Comparison of ENCODE assay signal across 7 mouse cellular contexts in genomic region chr14:103650413-103651101, GRCm38 (mm10). TPM values are rescaled to one million over a fixed set of nuclear protein-coding genes. Genes with fewer than 3 reads are reported as not detected.
A peak's percentile ranks its signal among the peaks of the same experiment; 100 is the strongest.
DNase-seq lines count a peak whose midpoint lies in the region; ATAC-seq and TF ChIP-seq lines count a peak whose summit lies in the region.

No protein-coding gene starts in this region.

- DNase-seq in adrenal gland, adult 18-20 months (ENCODE audit: low spot score in 2 of 2): peak; percentile 28 to 35
- peak; percentile 88 to 90 for DNase-seq in cerebellum, postnatal 14 days
- DNase-seq in gastrocnemius, postnatal 25 days: peak; percentile 43
- peak; percentile 70 for DNase-seq in kidney, adult 18-20 months
- DNase-seq in limb, embryonic 14.5 days (ENCODE audit: low spot score): peak; percentile 44
- DNase-seq in midbrain, embryonic 14.5 days: peak; percentile 86
- peak; percentile 26 for DNase-seq in spleen, adult 12 weeks (ENCODE audit: low spot score)

- peak; percentile 64 for ATAC-seq in limb, embryonic 14.5 days (ENCODE audit: low FRiP score, low read depth)
- ATAC-seq in midbrain, embryonic 14.5 days (ENCODE audit: low FRiP score, low TSS enrichment): peak; percentile 79

- peaks cover 3% of the 10 kb centered on the region; the same call in 1 of the 2 replicates for H3K4me1 ChIP-seq in limb, embryonic 14.5 days (ENCODE audit: control insufficient read depth, insufficient read depth, low read length)
- peaks cover 53% of the 10 kb centered on the region for H3K4me1 ChIP-seq in midbrain, embryonic 14.5 days (ENCODE audit: control insufficient read depth, insufficient read depth, low read length)

- peak overlapping the region; percentile 98 for H3K4me2 ChIP-seq in limb, embryonic 14.5 days (replicated peaks; ENCODE audit: low read depth, low read length, severe bottlenecking)
- H3K4me2 ChIP-seq in midbrain, embryonic 14.5 days (ENCODE audit: low read length): peak overlapping the region; percentile 73

- peak overlapping the region; percentile 48; the same call in 1 of the 2 replicates for H3K27ac ChIP-seq in limb, embryonic 14.5 days (replicated peaks; ENCODE audit: low read depth, low read length)
- peak overlapping the region; percentile 99 for H3K27ac ChIP-seq in midbrain, embryonic 14.5 days (replicated peaks; ENCODE audit: low read depth, low read length)

- TF ChIP-seq POLR2A in limb, embryonic 14.5 days (IDR thresholded peaks at IDR 0.05; ENCODE audit: borderline replicate concordance, extremely low read depth, insufficient read depth, insufficient read length): no peak

- H3K27me3 ChIP-seq in limb, embryonic 14.5 days (ENCODE audit: control insufficient read depth, insufficient read depth, low read length): peaks cover 10% of the 10 kb centered on the region; the same call in 1 of the 2 replicates
- H3K27me3 ChIP-seq in midbrain, embryonic 14.5 days (ENCODE audit: control insufficient read depth, insufficient read depth, low read length): no peaks in the 10 kb centered on the region

- peak overlapping the region; percentile 57 for H3K9ac ChIP-seq in limb, embryonic 14.5 days (ENCODE audit: low read depth, low read length, severe bottlenecking)
- H3K9ac ChIP-seq in midbrain, embryonic 14.5 days (replicated peaks; ENCODE audit: low read length): peak overlapping the region; percentile 99

- WGBS in limb, embryonic 14.5 days: 0% methylated on average over 34 of the region's 67 CpGs
- under 1% methylated on average over 55 of the region's 67 CpGs for WGBS in midbrain, embryonic 14.5 days

- H3K9me3 ChIP-seq in limb, embryonic 14.5 days (ENCODE audit: control insufficient read depth, low read length): no peaks in the 10 kb centered on the region
- no peaks in the 10 kb centered on the region for H3K9me3 ChIP-seq in midbrain, embryonic 14.5 days (ENCODE audit: control insufficient read depth, low read length)

- H3K36me3 ChIP-seq in limb, embryonic 14.5 days (ENCODE audit: control insufficient read depth, insufficient read depth, low read length): no peaks in the 10 kb centered on the region
- no peaks in the 10 kb centered on the region for H3K36me3 ChIP-seq in midbrain, embryonic 14.5 days (ENCODE audit: control insufficient read depth, insufficient read depth, low read length)

- H3K4me3 ChIP-seq in limb, embryonic 14.5 days (replicated peaks; ENCODE audit: low read length): peak overlapping the region; percentile 70
- peak overlapping the region; percentile 97 for H3K4me3 ChIP-seq in midbrain, embryonic 14.5 days (replicated peaks; ENCODE audit: low read depth, low read length)

RNA-seq across cellular contexts. Expression of gene Slain1, which starts 0.5 kb away (rescaled TPM):
- total RNA-seq in adrenal gland, adult 18-20 months (2021): 1 to 10 TPM; 1.2 to 1.4 TPM
- not detected for total RNA-seq in gastrocnemius, postnatal 25 days (2021)
- polyA plus RNA-seq in limb, embryonic 14.5 days (2012; rRNA removed): 4.4 and 4.6 TPM in 2 replicates
- 1.8 and 2.0 TPM in 2 replicates for polyA plus RNA-seq in limb, embryonic 14.5 days (2014; fragmentation: Nextera tagmentation; extraction: Ambion mirVana)
- polyA plus RNA-seq in midbrain, embryonic 14.5 days (2014; fragmentation: Nextera tagmentation; extraction: Ambion mirVana): 30.8 and 33.1 TPM in 2 replicates

Comparison
In these comparisons a context has a peak if more than half of its experiments do, and no peak if none do; other contexts are left out.
1. Peak in every context shown above with its lines: DNase-seq, ATAC-seq, H3K4me3 ChIP-seq and H3K27ac ChIP-seq.
2. DNase-seq: peak in every context shown above with its lines; median percentile 89 in cerebellum, postnatal 14 days; 86 in midbrain, embryonic 14.5 days; 70 in kidney, adult 18-20 months; 44 in limb, embryonic 14.5 days; 43 in gastrocnemius, postnatal 25 days; 32 in adrenal gland, adult 18-20 months; 26 in spleen, adult 12 weeks.